Mouse (Mus musculus): ENCODE measurements at regions not wholly inside any gene's neighbourhood (a gene's known extent, or its start where the extent isn't known, plus 50 kb on each side); places are given as distances from the start of the nearest gene placed in this dataset.

- TF ChIP-seq MAX (IDR thresholded peaks at IDR 0.05; ENCODE audit: low read length) (no peak), ETS1 (IDR thresholded peaks at IDR 0.05; ENCODE audit: low read depth, low read length) (no peak), EP300 (IDR thresholded peaks at IDR 0.05; ENCODE audit: low read depth in 1 of 2, low read length in 2 of 2) (no peak), GABPA (IDR thresholded peaks at IDR 0.05; ENCODE audit: low read depth, low read length) (no peak), POLR2A (IDR thresholded peaks at IDR 0.05; ENCODE audit: control insufficient read depth in 1 of 2, insufficient read depth in 1 of 2, low read depth in 1 of 2, low read length in 2 of 2, poor library complexity in 1 of 2) (no peak), CTCF (IDR thresholded peaks at IDR 0.05 in 2 of 3, conservative IDR thresholded peaks at IDR 0.05 in 1 of 3; ENCODE audit: control insufficient read depth in 1 of 3, insufficient read depth in 1 of 3, low read depth in 2 of 3, low read length in 3 of 3, poor library complexity in 1 of 3, severe bottlenecking in 1 of 3) (no peak)
Observed at GRCm38 (mm10) chr4:75042640-75043039, 235.5 kb downstream of the Dmac1 start.

Data from MEL (cell line).